Mouse (Mus musculus) spleen, postnatal 14 days (tissue): ENCODE data around the gene Klhdc3.
A peak's percentile ranks its signal among the peaks of the same experiment; 100 is the strongest.

Experiments used
- DNase-seq, 2 experiments: peaks; one replicate each; pipeline ENCODE4 v3.0.0; 2021 to 2022; ENCODE audit warnings: low spot score in 2 of 2

Gene Klhdc3

GRCm38 (mm10) chr17:46680760-46681373, at the start of gene Klhdc3:
Gene Klhdc3, minus strand, starts transcription at chr17:46680914.
- DNase-seq, result peak; percentile 95

- no peak for DNase-seq
These were observed 48.2 kb upstream of the Klhdc3 start, which contains the start of gene Gnmt for GRCm38 (mm10) chr17:46728904-46729318. Gene Gnmt, minus strand, starts transcription at chr17:46729168.

GRCm38 (mm10) chr17:46728496-46728895, 47.8 kb upstream of the Klhdc3 start:
- no peak for DNase-seq

GRCm38 (mm10) chr17:46728021-46728420, 47.3 kb upstream of the Klhdc3 start:
- DNase-seq, result no peak

- DNase-seq, result no peak
These were observed 46.6 kb upstream of the Klhdc3 start for GRCm38 (mm10) chr17:46727271-46727670.

- DNase-seq, result no peak
These were observed 45.3 kb upstream of the Klhdc3 start for GRCm38 (mm10) chr17:46725731-46726645.

- DNase-seq, result no peak
These were observed 44.6 kb upstream of the Klhdc3 start for GRCm38 (mm10) chr17:46725273-46725672.

- no peak for DNase-seq
These were observed 43.9 kb upstream of the Klhdc3 start for GRCm38 (mm10) chr17:46724477-46725084.

GRCm38 (mm10) chr17:46721077-46721476, 40.4 kb upstream of the Klhdc3 start:
- DNase-seq, result no peak

- DNase-seq, result no peak
These were observed 34.2 kb upstream of the Klhdc3 start for GRCm38 (mm10) chr17:46714756-46715481.

GRCm38 (mm10) chr17:46713849-46714248, 33.1 kb upstream of the Klhdc3 start:
- no peak for DNase-seq

- DNase-seq, result no peak
These were observed 31.7 kb upstream of the Klhdc3 start for GRCm38 (mm10) chr17:46712442-46712841.

GRCm38 (mm10) chr17:46711612-46712271, 31.0 kb upstream of the Klhdc3 start:
- peak; percentile 26 to 30 for DNase-seq

- peak; percentile 74 to 85 for DNase-seq
These were observed 30.4 kb upstream of the Klhdc3 start, which contains the start of gene Pex6 for GRCm38 (mm10) chr17:46710959-46711597. Gene Pex6, plus strand, starts transcription at chr17:46711463.

- DNase-seq, result no peak
These were observed 25.8 kb upstream of the Klhdc3 start for GRCm38 (mm10) chr17:46706375-46707089.

GRCm38 (mm10) chr17:46704887-46705835, 24.4 kb upstream of the Klhdc3 start, which contains the start of gene Ppp2r5d:
Gene Ppp2r5d, minus strand, starts transcription at chr17:46705111.
- peak; percentile 88 to 91 for DNase-seq

GRCm38 (mm10) chr17:46703971-46704886, 23.5 kb upstream of the Klhdc3 start:
- DNase-seq, result no peak

GRCm38 (mm10) chr17:46702506-46702905, 21.8 kb upstream of the Klhdc3 start:
- no peak for DNase-seq
